Mouse (Mus musculus) kidney, adult 2 months (tissue): ENCODE data around the gene Recql5.

ENCODE experiments used
- CTCF ChIP-seq: fragments of 200-500 bp; conservative IDR thresholded peaks from 2 replicates; pipeline ENCODE4 v1.5.1; 2011; ENCODE audit warnings: low read depth, mild to moderate bottlenecking, control low read depth, low read length, moderate library complexity, mixed read lengths; ENCODE audit not compliant: insufficient read depth, insufficient read length
- POLR2A ChIP-seq: fragments of 200-500 bp; IDR thresholded peaks from one replicate; pipeline ENCODE4 v1.6.1; 2011; ENCODE audit warnings: low read depth, low read length, control low read depth

- TF ChIP-seq POLR2A (no peak), CTCF (peak; percentile 30; the same call in 1 of the 2 replicates)
These were observed 8.7 kb upstream of the Recql5 start for GRCm38 (mm10) chr11:115941980-115942379.
